Mouse (Mus musculus): ENCODE data around the gene Fadd. TPM values are rescaled to one million over a fixed set of nuclear protein-coding genes. Genes with fewer than 3 reads are reported as not detected.

The Fadd gene
- polyA plus RNA-seq, 1 experiment from 2014 or later: 8.5 TPM

GRCm38 (mm10) chr7:144550811-144551210, 31.5 kb downstream of the Fadd start:
- DNase-seq (ENCODE audit: low spot score, missing footprints): peak; percentile 53
- no peak overlapping the region for H3K27ac ChIP-seq (ENCODE audit: low read depth, low read length)
- H3K9me3 ChIP-seq (ENCODE audit: control insufficient read depth, low read length): no peaks in the 10 kb centered on the region
- WGBS: 88% methylated on average over 1 of the region's 1 CpGs
- H3K9ac ChIP-seq (ENCODE audit: low read length): no peak overlapping the region
- no peaks in the 10 kb centered on the region for H3K36me3 ChIP-seq (ENCODE audit: control insufficient read depth, insufficient read depth, low read length)
- no peak overlapping the region for H3K4me2 ChIP-seq
- peaks cover 12% of the 10 kb centered on the region for H3K4me1 ChIP-seq (ENCODE audit: control insufficient read depth, insufficient read depth, low read length)
- no peak for ATAC-seq (ENCODE audit: low FRiP score)
- H3K4me3 ChIP-seq (ENCODE audit: low read depth, low read length): no peak overlapping the region
- H3K27me3 ChIP-seq (ENCODE audit: control insufficient read depth, insufficient read depth, low read length): no peaks in the 10 kb centered on the region; the same call in 1 of the 2 replicates

DNA sequence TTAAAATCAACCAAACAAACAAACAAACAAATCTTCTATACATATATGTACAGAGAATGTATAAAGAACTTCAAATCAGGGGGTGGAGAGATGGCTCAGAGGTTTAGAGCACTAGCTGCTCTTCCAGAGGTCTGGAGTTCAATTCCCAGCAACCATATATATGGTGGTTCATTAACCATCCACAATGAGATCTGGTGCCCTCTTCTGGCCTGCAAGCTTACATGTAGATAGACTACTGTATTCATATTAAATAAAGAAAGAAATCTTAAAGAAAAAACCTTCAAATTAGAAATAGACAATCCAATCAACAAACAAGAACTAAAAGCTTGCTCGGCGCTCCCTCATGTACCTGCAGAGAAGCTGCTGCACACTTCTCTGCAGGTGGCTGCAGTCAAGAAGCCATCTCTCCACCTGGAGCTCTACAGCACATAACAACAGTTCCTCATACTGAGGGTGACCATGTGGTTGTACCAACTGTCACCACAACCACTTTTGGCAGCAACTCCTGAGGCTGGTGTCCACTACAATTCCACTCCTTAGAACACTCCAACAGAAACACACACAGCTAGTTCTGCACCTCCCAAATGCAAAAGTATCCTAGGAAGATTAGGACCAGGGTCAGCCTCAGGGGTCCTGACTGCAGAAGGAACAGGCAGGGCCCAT, 32.2 kb downstream of the Fadd start:
- no peak overlapping the region for H3K27ac ChIP-seq (ENCODE audit: low read depth, low read length)
- peaks cover 12% of the 10 kb centered on the region for H3K4me1 ChIP-seq (ENCODE audit: control insufficient read depth, insufficient read depth, low read length)
- WGBS: 98% methylated on average over 2 of the region's 2 CpGs
- DNase-seq (ENCODE audit: low spot score, missing footprints): no peak
- H3K36me3 ChIP-seq (ENCODE audit: control insufficient read depth, insufficient read depth, low read length): no peaks in the 10 kb centered on the region
- H3K4me3 ChIP-seq (ENCODE audit: low read depth, low read length): no peak overlapping the region
- H3K9me3 ChIP-seq (ENCODE audit: control insufficient read depth, low read length): no peaks in the 10 kb centered on the region
- no peaks in the 10 kb centered on the region for H3K27me3 ChIP-seq (ENCODE audit: control insufficient read depth, insufficient read depth, low read length)
- H3K9ac ChIP-seq (ENCODE audit: low read length): no peak overlapping the region
- H3K4me2 ChIP-seq: no peak overlapping the region
- ATAC-seq (ENCODE audit: low FRiP score): no peak

DNA sequence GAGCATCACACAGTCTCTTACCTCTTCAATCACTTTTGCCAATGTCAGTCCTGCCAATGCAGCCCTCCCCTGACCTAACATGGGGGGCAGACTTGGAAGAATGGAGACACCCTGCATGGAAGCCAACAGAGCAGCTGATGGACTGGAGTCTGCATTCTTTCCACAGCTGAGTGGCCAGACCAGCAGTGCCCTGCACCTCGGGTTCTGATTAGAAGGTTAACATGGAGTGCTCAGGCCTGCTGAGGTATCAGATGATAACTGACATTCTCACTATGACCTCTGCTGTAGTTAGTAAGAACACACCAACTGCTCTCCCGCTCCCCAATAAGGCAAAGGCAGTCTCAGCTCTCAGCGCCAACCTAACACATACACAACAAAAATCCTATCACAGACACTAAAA, 37.0 kb downstream of the Fadd start:
- Histone ChIP-seq H3K9ac (ENCODE audit: low read length) (no peak overlapping the region), H3K4me3 (ENCODE audit: low read depth, low read length) (no peak overlapping the region), H3K36me3 (ENCODE audit: control insufficient read depth, insufficient read depth, low read length) (no peaks in the 10 kb centered on the region), H3K4me1 (ENCODE audit: control insufficient read depth, insufficient read depth, low read length) (no peaks in the 10 kb centered on the region), H3K27me3 (ENCODE audit: control insufficient read depth, insufficient read depth, low read length) (no peaks in the 10 kb centered on the region), H3K4me2 (no peak overlapping the region), H3K9me3 (ENCODE audit: control insufficient read depth, low read length) (no peaks in the 10 kb centered on the region), H3K27ac (ENCODE audit: low read depth, low read length) (no peak overlapping the region)
- ATAC-seq (ENCODE audit: low FRiP score) (no peak), DNase-seq (ENCODE audit: low spot score, missing footprints) (no peak)
- 92% methylated on average over 3 of the region's 3 CpGs for WGBS

GRCm38 (mm10) chr7:144541351-144541750, 40.9 kb downstream of the Fadd start:
- Histone ChIP-seq H3K9me3 (ENCODE audit: control insufficient read depth, low read length) (no peaks in the 10 kb centered on the region), H3K27me3 (ENCODE audit: control insufficient read depth, insufficient read depth, low read length) (no peaks in the 10 kb centered on the region), H3K4me1 (ENCODE audit: control insufficient read depth, insufficient read depth, low read length) (no peaks in the 10 kb centered on the region), H3K4me2 (no peak overlapping the region), H3K9ac (ENCODE audit: low read length) (no peak overlapping the region), H3K4me3 (ENCODE audit: low read depth, low read length) (no peak overlapping the region), H3K36me3 (ENCODE audit: control insufficient read depth, insufficient read depth, low read length) (no peaks in the 10 kb centered on the region), H3K27ac (ENCODE audit: low read depth, low read length) (no peak overlapping the region)
- DNase-seq (ENCODE audit: low spot score, missing footprints) (no peak), ATAC-seq (ENCODE audit: low FRiP score) (no peak)
- WGBS: 93% methylated on average over 5 of the region's 5 CpGs

DNA sequence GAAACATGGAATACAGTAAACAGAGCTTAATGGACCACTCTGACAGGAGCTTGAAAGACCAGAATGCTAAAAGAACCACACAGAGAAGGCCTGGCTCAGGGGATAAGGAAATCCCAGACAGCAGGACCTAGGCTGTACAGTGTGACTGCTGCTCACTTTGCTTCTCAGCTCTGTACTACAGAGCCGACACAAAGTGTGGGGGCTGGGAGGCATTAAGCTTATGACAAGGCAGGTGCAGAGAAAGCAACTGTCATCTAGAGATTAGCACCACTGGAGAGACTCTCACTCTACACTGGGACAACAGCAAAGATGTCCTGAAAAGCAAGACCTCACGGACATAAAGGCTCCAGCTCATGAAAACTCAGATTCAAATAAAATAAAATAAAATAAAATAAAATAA, 43.1 kb downstream of the Fadd start:
- DNase-seq (ENCODE audit: low spot score, missing footprints): no peak
- Histone ChIP-seq H3K36me3 (ENCODE audit: control insufficient read depth, insufficient read depth, low read length) (no peaks in the 10 kb centered on the region), H3K4me3 (ENCODE audit: low read depth, low read length) (no peak overlapping the region), H3K9ac (ENCODE audit: low read length) (no peak overlapping the region), H3K4me1 (ENCODE audit: control insufficient read depth, insufficient read depth, low read length) (no peaks in the 10 kb centered on the region), H3K4me2 (no peak overlapping the region), H3K9me3 (ENCODE audit: control insufficient read depth, low read length) (no peaks in the 10 kb centered on the region), H3K27me3 (ENCODE audit: control insufficient read depth, insufficient read depth, low read length) (no peaks in the 10 kb centered on the region), H3K27ac (ENCODE audit: low read depth, low read length) (no peak overlapping the region)
- 90% methylated on average over 2 of the region's 2 CpGs for WGBS
- no peak for ATAC-seq (ENCODE audit: low FRiP score)

DNA sequence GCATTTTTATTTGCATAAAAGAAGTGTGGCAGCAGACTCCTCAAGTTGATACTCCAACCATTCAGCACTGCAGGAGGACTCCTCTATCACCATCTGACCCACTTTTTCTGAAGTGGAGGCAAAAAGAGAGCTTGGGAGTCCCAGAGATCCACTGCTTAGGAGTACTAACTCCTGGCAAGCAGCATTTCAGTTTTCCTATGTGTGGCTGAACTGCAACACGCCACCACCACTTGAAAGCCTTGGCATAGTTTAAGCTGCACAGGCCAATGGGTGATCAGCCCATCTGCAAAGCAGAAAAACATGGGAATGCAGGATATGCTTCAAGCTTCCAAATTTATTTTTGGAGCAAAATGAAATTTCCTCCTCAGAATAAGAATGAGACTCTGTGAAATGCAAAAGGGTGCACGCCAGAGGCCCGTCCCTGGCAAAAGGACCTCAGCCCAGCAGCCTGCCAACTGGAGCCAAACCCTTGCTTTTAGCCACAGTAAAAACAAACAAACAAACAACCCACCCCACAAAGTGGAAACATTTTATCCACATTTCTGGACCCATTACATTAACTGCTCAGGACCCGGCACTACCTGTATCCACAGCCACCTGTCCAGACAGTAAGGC, 44.1 kb downstream of the Fadd start:
- DNase-seq (ENCODE audit: low spot score, missing footprints) (no peak), ATAC-seq (ENCODE audit: low FRiP score) (no peak)
- Histone ChIP-seq H3K9ac (ENCODE audit: low read length) (no peak overlapping the region), H3K27ac (ENCODE audit: low read depth, low read length) (no peak overlapping the region), H3K9me3 (ENCODE audit: control insufficient read depth, low read length) (no peaks in the 10 kb centered on the region), H3K4me2 (no peak overlapping the region), H3K4me3 (ENCODE audit: low read depth, low read length) (no peak overlapping the region), H3K36me3 (ENCODE audit: control insufficient read depth, insufficient read depth, low read length) (no peaks in the 10 kb centered on the region), H3K27me3 (ENCODE audit: control insufficient read depth, insufficient read depth, low read length) (no peaks in the 10 kb centered on the region), H3K4me1 (ENCODE audit: control insufficient read depth, insufficient read depth, low read length) (no peaks in the 10 kb centered on the region)
- 86% methylated on average over 4 of the region's 4 CpGs for WGBS

- Histone ChIP-seq H3K4me3 (ENCODE audit: low read depth, low read length) (no peak overlapping the region), H3K27me3 (ENCODE audit: control insufficient read depth, insufficient read depth, low read length) (no peaks in the 10 kb centered on the region), H3K4me2 (no peak overlapping the region), H3K9me3 (ENCODE audit: control insufficient read depth, low read length) (no peaks in the 10 kb centered on the region), H3K36me3 (ENCODE audit: control insufficient read depth, insufficient read depth, low read length) (no peaks in the 10 kb centered on the region), H3K4me1 (ENCODE audit: control insufficient read depth, insufficient read depth, low read length) (no peaks in the 10 kb centered on the region), H3K27ac (ENCODE audit: low read depth, low read length) (no peak overlapping the region), H3K9ac (ENCODE audit: low read length) (no peak overlapping the region)
- no peak for ATAC-seq (ENCODE audit: low FRiP score)
- 94% methylated on average over 3 of the region's 3 CpGs for WGBS
- DNase-seq (ENCODE audit: low spot score, missing footprints): no peak
These were observed 45.9 kb downstream of the Fadd start for GRCm38 (mm10) chr7:144536367-144536766.

- H3K4me2 ChIP-seq: no peak overlapping the region
- DNase-seq (ENCODE audit: low spot score, missing footprints) (no peak), ATAC-seq (ENCODE audit: low FRiP score) (no peak)
- H3K36me3 ChIP-seq (ENCODE audit: control insufficient read depth, insufficient read depth, low read length): no peaks in the 10 kb centered on the region
- no peaks in the 10 kb centered on the region for H3K27me3 ChIP-seq (ENCODE audit: control insufficient read depth, insufficient read depth, low read length)
- no peak overlapping the region for H3K4me3 ChIP-seq (ENCODE audit: low read depth, low read length)
- H3K27ac ChIP-seq (ENCODE audit: low read depth, low read length): no peak overlapping the region
- no peaks in the 10 kb centered on the region for H3K4me1 ChIP-seq (ENCODE audit: control insufficient read depth, insufficient read depth, low read length)
- no peak overlapping the region for H3K9ac ChIP-seq (ENCODE audit: low read length)
- WGBS: 88% methylated on average over 3 of the region's 3 CpGs
- no peaks in the 10 kb centered on the region for H3K9me3 ChIP-seq (ENCODE audit: control insufficient read depth, low read length)
These were observed 47.5 kb downstream of the Fadd start for GRCm38 (mm10) chr7:144534773-144535172.

- ATAC-seq (ENCODE audit: low FRiP score): no peak
- WGBS: 57% methylated on average over 7 of the region's 7 CpGs
- Histone ChIP-seq H3K4me3 (ENCODE audit: low read depth, low read length) (no peak overlapping the region), H3K27me3 (ENCODE audit: control insufficient read depth, insufficient read depth, low read length) (no peaks in the 10 kb centered on the region), H3K36me3 (ENCODE audit: control insufficient read depth, insufficient read depth, low read length) (no peaks in the 10 kb centered on the region), H3K9ac (ENCODE audit: low read length) (no peak overlapping the region), H3K9me3 (ENCODE audit: control insufficient read depth, low read length) (no peaks in the 10 kb centered on the region), H3K4me2 (no peak overlapping the region), H3K27ac (ENCODE audit: low read depth, low read length) (no peak overlapping the region), H3K4me1 (ENCODE audit: control insufficient read depth, insufficient read depth, low read length) (no peaks in the 10 kb centered on the region)
- DNase-seq (ENCODE audit: low spot score, missing footprints): no peak
These were observed 50.5 kb downstream of the Fadd start for GRCm38 (mm10) chr7:144531585-144532378.

All from midbrain, embryonic 11.5 days (tissue).